Mouse (Mus musculus) neutrophil, adult 59 days (primary cell): Measurements from ENCODE around the gene Slc39a11. TPM values are rescaled to one million over a fixed set of nuclear protein-coding genes. Genes with fewer than 3 reads are reported as not detected.

Experiments
- total RNA-seq, 2 experiments: library from RNA; stranded (reverse); gene quantifications; 1 replicate in 1 of 2; 2 replicates in 1 of 2; pipeline ENCODE4 v1.2.4; 2023

Gene Slc39a11
- total RNA-seq = 10 to 100 TPM; 48.0 to 50.1 TPM

DNA sequence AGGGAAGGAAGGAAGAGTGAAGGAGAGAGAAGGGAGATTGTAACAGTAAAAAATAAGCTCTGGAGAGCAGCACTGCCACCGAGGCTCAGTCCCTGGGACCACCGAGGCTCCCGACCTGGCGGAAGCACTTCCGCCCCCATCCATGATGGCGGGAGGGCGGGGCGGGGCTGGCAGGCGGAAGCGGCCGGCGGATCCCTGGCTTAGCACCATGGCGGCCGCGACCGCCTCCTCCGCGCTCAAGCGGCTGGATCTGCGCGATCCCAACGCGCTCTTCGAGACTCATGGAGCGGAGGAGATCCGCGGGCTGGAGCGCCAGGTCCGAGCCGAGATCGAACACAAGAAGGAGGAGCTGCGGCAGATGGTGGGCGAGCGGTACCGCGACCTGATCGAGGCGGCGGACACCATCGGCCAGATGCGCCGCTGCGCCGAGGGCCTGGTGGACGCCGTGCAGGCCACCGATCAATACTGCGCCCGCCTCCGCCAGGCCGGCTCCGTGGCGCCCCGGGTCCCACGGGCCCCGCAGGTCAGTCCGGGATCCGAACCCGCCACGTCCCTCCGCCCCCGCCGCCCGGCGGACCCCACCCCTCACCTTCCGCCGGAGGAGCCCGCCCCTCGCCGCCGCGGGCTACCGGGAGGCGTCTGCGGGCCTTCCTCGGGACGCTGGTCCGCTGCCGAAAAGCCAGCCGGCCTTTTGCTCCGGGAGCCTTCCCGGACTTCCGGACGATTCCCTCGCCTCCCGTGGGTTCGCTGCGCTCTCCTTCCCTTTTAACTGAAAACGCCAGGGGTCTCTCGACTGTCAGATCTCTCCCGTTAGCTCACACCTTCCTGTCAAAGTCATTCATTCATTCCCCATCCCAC, at the start of gene Slc39a11:
TSS of gene Slc39a11 (minus strand) at position 727 of the 858 bp plus-strand sequence.

DNA sequence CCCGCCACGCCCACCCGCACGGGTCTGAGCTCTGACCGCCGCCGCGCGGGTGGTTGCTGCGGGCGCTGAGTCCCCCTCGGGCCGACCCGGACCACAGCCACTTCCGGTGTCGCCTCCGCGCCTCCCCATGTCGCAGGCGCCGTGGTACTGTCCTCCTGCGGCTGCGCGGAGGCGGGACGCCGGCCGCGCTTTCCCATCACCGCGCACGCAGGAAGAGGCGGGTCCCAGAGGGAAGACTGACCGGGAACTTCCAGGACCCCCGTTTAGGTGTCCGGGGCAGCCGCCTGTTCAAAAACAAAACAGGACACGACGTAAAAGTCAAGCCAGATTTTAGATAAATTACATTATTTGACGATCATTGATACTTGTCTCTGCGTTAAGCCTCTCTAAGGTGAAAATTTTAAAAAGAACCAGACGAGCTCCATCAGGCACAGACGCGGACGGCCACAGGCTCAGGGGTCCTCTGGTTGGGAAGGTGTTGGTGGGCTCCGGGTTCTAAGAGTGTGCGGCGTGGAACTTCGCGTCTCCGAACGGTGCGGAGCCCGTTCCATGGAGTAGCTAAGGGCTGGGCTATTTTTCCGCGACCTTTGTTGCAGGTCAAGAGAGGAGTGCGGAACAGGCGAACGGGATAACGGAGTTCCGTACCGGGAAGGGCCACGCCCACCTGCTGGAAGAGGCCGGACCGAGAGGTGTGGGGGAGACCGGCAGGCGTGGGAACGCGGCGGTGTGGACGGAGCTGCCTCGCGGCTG, 34.3 kb upstream of the Slc39a11 start, which contains the start of the genes Fam104a and D11Wsu47e:
TSS of gene Fam104a (minus strand) at position 199 of the 750 bp plus-strand sequence.
TSS of gene D11Wsu47e (plus strand) at position 456 of the 750 bp plus-strand sequence.

DNA sequence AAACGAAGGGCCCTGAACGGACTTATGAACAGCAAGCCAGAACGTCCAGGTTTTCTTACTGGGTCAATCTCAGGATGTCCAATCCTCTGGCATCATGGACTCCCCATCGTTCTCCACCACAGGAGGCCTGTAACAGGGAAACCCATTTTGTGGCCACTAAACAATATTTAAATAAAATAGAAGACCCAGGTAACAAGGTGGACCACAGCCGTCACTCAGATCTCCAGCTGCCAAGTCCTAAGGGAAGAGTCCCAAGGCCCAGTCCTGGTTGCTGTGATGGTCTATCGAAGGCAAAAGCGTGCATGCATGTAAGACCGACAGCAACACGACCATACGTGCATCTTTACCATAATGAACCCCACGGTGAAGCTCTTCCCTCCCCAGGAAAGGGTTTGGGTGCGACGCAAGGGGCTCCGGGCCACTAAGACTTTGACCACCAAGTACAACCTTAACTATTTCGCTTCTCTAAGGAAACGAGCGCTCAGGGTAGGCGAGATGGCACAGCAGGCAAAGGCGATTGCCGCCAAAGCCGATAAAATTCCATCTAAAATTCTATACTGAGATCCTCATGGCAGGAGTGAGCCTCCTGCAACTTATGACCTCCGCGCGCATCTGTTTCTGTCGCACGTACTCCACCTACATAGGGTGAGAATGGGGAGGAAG, 1.1 kb downstream of the Slc39a11 start, which contains the start of gene Cog1:
TSS of gene Cog1 (plus strand) at position 480 of the 663 bp plus-strand sequence.

GRCm38 (mm10) chr11:113618672-113619419, 31.0 kb downstream of the Slc39a11 start, which contains the start of gene Sstr2:
TSS of gene Sstr2 (plus strand) at chr11:113619342.

Other genes with a start within 250 kb of the Slc39a11 start
- gene Sstr2, start 30.7 kb downstream of the Slc39a11 start, total RNA-seq = not detected
- 10 to 100 TPM; 25.8 to 30.8 TPM for gene Cog1, start 910 bp downstream of the Slc39a11 start, total RNA-seq
- 10 to 100 TPM; 18.6 to 18.8 TPM for gene Fam104a, start 34.1 kb upstream of the Slc39a11 start, total RNA-seq
- gene D11Wsu47e, start 34.3 kb upstream of the Slc39a11 start, total RNA-seq = 10 to 100 TPM in 1 of 2 experiments, 1 to 10 TPM in 1; 8.9 to 11.2 TPM
- gene Cpsf4l, start 59.9 kb upstream of the Slc39a11 start, total RNA-seq = under 1 TPM in 1 of 2 experiments, not detected in 1; 0.36 TPM
- 10 to 100 TPM; 24.5 to 26.8 TPM for gene Cdc42ep4, start 101.8 kb upstream of the Slc39a11 start, total RNA-seq